Mouse (Mus musculus) B cell, adult 2 months (primary cell): ENCODE measurements around the gene Slc27a1.

ENCODE experiments used
- DNase-seq, 2 experiments: peaks; one replicate each; pipeline ENCODE4 v3.0.0; 2022

Gene Slc27a1

GRCm38 (mm10) chr8:71568387-71568937, at the start of gene Slc27a1:
Slc27a1 (plus strand) TSS chr8:71568882.
- no peak for DNase-seq

DNA sequence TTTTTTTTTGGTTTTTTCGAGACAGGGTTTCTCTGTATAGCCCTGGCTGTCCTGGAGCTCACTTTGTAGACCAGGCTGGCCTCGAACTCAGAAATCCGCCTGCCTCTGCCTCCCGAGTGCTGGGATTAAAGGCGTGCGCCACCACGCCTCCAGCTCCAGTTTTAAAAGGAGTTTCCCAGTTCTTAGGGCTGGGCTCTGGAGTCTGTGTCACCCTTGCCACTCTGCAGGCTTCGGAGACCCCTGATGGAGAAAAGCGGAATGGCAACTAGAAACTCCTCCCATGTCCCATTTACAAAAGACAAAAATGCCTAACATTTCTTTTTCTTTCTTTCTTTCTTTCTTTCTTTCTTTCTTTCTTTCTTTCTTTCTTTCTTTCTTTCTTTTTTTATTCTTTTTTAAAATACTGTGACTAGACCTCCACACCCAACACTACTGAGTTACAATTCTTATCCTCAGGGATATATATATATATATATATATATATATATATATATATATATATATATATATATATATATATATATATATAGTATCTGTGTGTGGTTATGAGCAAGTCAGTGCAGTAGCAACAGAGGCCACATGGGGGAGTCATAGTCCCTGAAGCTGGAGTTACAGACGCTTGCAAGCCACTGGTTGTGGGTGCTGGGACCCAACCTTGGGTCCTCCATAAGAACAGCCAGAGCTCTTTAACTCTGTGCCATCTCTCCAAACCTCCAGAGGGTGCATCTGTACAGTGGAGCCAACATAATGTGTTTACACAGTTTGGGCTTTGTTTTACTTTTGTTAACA, 49.5 kb upstream of the Slc27a1 start:
- DNase-seq: peak; percentile 57 to 64

DNA sequence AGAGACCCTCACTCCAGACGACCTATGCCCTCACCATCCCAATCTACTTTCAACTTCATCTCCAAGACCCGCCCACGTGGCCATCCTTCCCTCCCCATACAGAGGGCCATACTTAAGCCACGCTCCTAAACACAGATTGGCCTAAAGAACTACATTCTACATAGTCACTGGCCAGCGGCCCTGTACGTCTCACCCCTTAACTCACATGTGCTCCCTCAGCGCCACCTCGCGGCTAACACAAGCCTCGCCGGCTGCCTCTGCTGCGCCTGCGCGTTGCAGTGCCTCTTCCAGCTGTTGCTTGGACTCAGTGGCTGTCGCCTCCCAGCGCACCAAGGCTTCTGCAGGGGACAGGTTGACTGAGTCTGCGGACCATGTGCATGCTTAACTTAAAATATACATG, 47.0 kb upstream of the Slc27a1 start:
- DNase-seq: peak; percentile 94 to 95

GRCm38 (mm10) chr8:71525226-71526050, 43.2 kb upstream of the Slc27a1 start, which contains the start of gene Ccdc194:
Ccdc194 (minus strand) TSS chr8:71525711.
- DNase-seq: no peak

DNA sequence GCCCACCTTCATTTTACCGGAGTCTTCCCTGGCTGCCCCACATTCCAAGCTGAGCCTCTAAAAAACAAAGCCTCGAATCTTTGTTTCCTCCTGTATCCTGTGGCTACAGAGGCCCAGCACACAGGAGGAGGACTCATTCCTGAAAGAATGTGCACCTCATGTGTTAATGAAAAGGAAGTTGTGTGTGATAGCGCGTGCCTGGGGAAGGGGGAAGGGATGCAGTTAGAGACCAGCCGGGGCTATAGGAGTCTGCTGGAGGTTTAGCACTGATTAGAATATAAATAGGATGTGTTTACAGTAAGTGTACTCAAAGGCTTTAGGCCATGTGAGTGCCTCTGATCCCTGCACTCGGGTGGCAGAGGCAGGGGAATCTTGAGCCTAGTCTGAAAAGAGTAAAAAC, 42.4 kb upstream of the Slc27a1 start:
- no peak for DNase-seq

GRCm38 (mm10) chr8:71527162-71527870, 41.4 kb upstream of the Slc27a1 start:
- DNase-seq: no peak

- no peak for DNase-seq
Observed at GRCm38 (mm10) chr8:71528362-71529073, 40.2 kb upstream of the Slc27a1 start.

DNA sequence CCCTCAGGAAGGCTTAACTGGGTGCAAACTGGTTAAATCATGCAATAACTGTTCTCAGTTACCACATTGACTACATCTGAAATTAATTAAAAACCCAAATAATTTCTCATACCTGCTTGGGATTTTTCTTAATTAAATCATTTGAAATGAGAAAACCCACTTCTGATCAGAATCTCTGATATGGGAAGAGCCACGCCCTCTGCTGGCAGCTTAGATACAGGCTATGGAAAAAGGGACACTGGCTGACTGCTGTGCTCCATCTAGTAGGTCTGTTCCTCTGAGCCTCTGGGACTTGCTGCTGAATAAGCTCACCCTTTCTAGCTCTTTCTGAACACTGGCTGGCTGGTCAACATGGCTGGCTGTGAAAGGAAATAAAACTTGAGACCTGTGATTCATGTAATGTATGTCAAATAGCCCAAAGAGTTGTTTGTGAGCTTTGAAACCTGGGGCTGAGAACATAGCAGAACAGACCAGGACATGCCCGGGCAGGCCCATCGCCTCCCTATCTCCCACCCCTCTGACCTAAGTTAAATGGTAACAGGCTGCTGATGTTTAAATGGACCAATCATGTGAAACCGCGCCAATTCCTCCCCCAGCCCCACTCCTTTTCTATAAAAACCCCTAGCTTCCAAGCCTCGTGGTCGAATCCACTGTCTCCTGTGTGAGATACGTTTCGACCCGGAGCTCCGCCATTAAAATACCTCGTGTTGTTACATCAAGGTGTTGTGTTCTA, 37.8 kb upstream of the Slc27a1 start:
- DNase-seq: peak; percentile 18 to 27

GRCm38 (mm10) chr8:71534263-71534810, 34.3 kb upstream of the Slc27a1 start:
- no peak for DNase-seq

GRCm38 (mm10) chr8:71535663-71536062, 33.0 kb upstream of the Slc27a1 start:
- DNase-seq: no peak

DNA sequence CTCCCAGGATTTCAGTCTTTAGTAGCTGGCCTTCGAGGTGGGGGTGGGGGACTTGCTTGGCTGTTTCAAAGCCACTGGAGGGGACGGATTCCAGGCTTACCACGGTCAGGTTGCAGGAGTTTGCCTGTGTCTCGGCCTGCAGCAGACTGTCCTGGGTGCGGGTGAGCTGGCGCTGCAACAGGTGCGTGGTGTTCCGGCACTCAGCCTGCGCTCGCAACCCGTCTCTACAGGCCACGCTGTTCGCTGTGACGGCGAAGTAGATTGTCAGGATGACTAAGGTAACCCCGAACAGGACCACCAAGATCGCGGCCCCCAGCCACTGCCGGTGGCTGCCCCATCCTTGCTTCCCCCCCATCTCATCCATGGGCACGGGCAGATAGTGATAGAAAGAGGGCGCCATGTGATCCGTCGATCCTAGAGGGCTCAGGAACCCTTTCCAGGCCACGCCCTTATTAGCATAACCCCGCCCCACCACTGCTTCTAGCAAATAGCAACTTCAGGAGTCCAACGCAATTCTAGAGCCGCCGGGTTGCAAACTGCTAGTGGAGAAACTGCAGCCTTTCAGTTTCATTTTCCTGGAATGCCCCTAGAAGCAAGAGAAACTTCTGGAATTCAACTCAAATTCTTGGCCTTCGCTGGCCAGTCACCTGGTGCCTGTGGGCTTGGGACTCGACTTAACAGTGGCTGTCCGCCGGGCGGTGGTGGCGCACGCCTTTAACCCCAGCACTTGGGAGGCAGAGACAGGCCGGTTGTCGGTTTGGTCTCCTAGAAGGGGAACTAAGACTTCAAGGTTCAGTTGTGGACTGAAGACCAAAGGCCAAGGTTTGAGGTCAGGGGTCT, 31.4 kb upstream of the Slc27a1 start, which contains the start of gene Bst2:
TSS of gene Bst2 (minus strand) at position 429 of the 840 bp plus-strand sequence.
- DNase-seq: peak; percentile 85 to 87

DNA sequence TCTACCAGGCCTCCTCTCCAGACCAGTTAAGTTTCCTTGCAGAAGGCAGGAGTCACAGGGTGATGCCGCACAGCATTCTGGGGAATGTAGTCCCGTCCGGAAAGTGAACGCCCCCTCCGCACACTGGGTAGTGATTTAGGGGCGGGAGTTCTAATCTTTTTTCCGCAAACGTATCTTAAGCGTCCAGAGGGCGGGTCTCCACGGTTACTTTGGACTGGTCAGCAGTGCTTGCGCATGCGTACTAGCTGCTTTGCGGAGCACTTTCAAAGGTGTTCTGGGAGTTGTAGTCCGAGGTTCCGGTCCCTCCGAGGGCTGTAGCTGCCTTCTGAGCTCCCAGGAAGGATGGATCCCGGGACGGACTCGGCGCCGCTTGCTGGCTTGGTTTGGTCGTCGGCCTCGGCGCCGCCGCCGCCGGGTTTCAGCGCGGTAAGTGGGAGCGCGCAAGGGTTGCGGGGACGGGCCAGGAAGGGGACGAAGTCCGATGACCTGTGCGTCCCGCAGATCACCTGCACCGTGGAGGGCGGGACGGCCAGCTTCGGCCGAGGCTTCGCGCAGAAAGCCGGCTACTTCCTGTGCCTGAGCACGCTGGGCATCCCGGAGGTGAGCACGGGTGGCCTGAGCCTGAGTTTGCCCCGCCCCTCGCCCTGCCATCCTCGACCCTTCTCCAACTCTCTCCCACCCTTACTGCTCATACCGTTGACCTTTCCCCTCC, 25.9 kb upstream of the Slc27a1 start, which contains the start of gene Mvb12a:
TSS of gene Mvb12a (plus strand) at position 291 of the 712 bp plus-strand sequence.
- DNase-seq: peak; percentile 94 to 97

- no peak for DNase-seq
Observed at GRCm38 (mm10) chr8:71543755-71544154, 24.9 kb upstream of the Slc27a1 start.

- no peak for DNase-seq
Observed at GRCm38 (mm10) chr8:71545053-71545452, 23.6 kb upstream of the Slc27a1 start.

- DNase-seq: no peak
Observed at GRCm38 (mm10) chr8:71547590-71547989, 21.1 kb upstream of the Slc27a1 start.

- DNase-seq: no peak
Observed at GRCm38 (mm10) chr8:71550754-71551153, 17.9 kb upstream of the Slc27a1 start.

DNA sequence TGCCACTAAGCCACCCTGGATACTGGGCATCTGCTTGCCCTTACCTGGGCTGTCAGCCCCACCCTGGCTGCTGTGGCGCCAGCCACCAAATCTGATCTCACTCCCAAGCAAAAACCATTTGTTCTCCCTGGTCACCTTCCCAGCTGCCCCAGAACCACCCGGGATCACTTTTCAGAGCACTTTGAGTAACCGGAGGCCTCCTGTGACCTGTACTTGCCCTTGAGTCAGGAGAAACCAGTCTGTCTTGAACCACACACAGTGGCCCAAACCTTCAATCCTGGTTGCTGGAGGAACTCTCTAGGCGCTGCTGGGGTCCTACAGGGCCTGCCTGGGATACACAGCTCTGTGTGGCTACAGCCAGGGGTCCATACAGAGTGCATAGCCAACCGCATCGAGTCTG, 15.9 kb upstream of the Slc27a1 start:
- no peak for DNase-seq

DNA sequence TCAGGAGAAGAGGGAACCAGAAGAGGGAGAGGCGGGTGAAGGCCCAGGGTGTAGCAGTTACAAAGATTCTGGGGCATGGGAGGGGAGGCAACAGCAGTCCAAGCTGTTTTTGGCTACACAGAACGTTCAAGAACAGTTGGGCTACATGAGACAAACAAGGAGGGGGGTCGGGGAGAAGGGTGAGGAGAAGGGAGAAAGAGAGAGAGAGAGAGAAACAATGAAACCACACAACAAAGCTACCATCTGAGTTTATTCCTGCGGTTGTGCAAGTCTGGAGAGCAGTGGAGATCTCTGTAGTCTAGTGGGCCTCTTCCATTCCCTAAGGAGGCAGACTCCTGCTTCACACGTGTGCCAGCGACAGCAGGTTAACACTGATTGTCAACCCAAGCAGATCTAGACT, 14.7 kb upstream of the Slc27a1 start:
- DNase-seq: no peak

DNA sequence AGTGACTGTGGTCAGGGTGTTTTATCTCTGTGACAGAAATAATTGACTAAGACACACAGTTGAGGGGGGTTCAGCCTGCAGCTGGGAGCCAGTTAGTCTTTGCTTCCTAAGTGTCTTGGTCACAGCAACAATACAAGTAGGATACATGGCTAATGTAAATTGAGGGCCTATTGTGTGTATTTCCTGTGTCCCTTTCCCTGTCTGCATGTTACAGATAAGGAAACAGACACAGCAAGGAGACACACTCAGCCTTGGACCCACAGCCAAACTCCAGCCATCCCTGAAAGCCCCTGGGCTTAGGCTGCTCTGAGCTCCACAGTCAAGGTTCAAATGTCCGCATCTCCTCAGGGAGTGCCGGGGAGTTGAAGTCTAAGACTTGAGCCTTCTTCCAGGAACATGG, 14.0 kb upstream of the Slc27a1 start:
- DNase-seq: no peak
